Mouse (Mus musculus): ENCODE data around the gene Paqr4. TPM values are rescaled to one million over a fixed set of nuclear protein-coding genes. Genes with fewer than 3 reads are reported as not detected.

The Paqr4 gene
- polyA plus RNA-seq (2012) = 1.4 and 3.1 TPM in 2 replicates

DNA sequence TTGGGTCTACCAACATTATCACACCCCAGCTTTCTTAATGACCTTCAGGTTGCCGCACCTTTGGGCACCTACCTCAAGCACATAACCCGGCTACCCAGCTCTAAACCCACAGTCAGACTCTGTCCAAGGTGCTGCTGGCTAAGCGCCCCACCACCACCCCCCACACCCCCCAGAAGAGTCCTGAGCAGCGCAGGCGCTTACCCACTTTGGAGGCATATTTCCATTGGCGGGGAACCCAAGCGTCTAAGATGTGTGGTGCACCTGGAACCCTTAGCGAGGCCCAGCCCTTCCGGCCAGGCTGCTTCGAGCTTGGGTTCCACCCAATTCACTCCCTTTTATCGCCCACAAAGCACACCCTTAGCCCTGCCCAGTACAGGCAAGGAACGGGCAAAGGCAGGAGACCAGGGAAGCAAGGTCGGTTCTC is at the start of gene Paqr4:
Gene Paqr4, minus strand, starts transcription at position 270 of the 424 bp plus-strand sequence.
- TF ChIP-seq GATA1 (IDR thresholded peaks at IDR 0.05; ENCODE audit: low read length) = no peak

DNA sequence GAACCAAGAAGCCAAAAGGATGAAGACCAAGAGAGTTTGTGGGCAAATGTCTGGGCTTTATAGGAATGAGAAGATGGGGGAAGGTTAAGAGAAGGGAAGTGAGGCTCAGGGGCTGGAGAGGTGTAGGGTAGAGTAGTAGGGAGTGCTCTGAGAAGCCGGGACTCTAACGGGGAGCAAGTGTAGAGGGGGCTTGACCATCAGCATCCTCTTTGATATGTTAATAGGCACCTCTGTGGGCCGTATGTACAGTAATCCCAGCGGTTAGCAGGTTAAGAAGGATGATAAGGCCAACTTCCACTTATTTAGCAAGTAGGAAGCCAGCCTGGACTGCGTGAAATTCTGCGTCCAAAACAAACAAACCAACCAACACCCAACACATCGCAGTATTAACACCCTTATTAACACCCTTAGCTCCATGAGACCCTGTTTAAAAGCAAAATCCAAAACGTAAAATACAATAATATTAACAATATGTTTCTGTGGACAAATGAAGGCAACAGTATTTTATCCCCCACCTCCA is 49.1 kb upstream of the Paqr4 start:
- TF ChIP-seq GATA1 (IDR thresholded peaks at IDR 0.05; ENCODE audit: low read length) = no peak

DNA sequence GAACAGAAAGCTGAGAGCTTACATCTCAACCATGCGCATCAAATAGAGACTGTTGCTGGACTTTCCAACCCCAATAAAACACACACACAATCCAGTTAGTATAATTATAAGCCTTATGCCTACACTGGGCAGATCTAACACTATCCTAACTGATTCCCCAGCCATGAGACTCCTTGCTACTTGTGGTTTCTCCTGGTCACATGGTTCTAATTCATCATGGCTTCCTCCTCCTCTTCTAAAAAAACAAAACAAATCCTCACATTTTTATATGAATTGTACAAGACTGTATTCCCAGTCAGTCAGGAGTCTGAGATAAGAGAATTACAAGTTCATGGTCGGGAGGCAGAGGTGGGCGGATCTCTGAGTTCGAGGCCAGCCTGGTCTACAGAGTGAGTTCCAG is 48.3 kb upstream of the Paqr4 start:
- no peak for TF ChIP-seq GATA1 (IDR thresholded peaks at IDR 0.05; ENCODE audit: low read length)

DNA sequence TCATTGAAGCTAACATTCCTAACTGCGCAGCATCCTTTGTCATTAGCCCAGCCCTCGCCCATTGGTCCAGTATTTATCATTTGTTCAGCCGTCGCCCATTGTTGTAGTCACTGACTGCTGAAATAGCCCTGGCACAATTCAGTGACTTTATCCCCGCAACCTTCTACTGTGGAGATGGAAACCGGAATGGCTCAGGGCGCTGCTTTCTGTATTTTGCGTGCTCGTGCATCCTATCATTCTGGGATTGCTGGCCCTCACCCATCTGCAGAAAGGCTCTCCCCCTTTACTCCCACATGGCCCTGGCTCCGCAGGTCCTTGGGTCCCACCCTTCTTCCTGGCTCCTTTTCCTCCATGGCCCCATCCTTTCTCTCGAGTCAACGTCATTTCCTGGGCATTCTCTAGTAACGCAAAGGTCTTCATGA is 45.9 kb upstream of the Paqr4 start:
- no peak for TF ChIP-seq GATA1 (IDR thresholded peaks at IDR 0.05; ENCODE audit: low read length)

DNA sequence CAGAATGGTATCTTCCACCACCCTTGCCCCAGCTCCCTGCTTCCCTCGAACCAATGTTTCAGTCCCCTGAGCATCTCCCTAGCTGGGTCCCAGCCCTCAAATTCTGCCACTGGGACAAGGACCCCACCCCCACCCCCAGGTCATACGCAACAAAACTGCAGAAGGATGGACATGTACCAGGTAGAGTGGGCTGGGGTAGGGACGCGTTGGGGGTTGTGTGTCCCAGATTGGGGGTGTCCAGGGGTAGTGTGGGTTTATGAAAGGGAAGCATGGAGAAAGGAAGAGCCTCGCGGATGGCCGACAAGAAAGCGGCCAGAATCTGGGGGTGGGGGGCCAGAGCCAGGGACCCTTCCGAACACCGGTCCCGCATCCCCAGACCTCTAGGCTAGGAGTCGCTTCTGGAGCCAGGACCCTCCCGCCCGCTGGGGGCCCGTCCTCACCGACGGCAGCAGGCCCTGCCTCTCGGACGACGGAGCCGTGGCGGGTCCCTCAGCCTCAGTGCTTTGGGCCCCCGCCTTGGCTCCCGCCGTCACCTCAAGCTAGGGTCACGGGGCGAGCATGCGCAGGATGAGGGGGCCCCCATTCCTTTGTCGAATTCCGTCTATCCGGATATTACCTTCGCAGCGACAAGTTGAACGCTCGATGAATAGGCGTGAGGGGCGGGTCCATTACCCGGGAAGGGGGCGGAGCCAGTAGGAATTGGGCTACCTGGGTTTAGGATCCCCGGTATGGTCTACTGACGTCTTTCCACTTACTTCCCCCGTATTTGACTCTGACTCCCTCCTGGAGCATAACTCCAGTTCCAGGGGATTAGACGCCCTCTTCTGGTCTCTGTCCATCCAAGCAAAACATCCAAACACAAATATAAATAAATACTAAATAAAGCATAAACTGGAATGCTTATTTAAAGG is 45.1 kb upstream of the Paqr4 start, which contains the start of gene Flywch2:
Gene Flywch2, minus strand, starts transcription at position 521 of the 911 bp plus-strand sequence.
- no peak for TF ChIP-seq GATA1 (IDR thresholded peaks at IDR 0.05; ENCODE audit: low read length)

DNA sequence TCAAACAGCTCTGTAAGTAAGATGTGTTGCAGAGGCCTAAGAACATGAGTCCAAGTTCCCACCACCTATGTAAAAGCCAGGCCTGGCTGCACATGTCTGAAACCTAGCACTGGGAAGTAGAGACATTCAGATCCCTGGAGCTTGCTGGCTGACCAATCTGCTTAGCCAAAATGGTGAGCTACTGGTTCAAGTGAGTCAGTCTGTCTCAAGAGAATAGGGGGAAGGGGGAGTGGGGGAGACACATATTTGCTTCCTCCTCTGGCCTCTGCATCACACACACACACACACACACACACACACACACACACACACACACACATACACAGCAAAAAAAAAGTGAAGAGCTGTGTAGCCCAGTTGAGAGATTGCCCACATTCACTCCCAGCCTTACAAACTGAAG is 42.7 kb upstream of the Paqr4 start:
- TF ChIP-seq GATA1 (IDR thresholded peaks at IDR 0.05; ENCODE audit: low read length) = no peak

DNA sequence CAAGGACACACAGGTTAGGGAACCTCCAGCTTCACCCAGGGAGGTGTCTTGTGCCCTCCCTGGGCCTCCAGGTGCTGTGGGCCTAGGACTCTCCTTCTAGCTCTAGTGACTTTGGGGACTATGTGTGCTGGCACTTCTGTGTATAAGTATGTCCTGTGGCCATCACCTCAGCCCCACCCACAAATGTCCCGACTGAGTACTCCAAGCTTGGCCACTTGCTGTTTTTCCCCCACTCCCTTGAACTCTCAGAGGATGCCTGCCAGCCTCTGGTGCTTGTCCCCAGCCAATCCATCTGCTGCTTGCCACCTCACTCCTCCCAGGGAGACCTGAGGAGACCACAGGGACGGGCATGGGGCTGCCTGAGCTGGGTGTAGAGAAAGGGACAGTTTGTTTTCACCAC is 37.8 kb upstream of the Paqr4 start:
- TF ChIP-seq GATA1 (IDR thresholded peaks at IDR 0.05; ENCODE audit: low read length) = no peak

DNA sequence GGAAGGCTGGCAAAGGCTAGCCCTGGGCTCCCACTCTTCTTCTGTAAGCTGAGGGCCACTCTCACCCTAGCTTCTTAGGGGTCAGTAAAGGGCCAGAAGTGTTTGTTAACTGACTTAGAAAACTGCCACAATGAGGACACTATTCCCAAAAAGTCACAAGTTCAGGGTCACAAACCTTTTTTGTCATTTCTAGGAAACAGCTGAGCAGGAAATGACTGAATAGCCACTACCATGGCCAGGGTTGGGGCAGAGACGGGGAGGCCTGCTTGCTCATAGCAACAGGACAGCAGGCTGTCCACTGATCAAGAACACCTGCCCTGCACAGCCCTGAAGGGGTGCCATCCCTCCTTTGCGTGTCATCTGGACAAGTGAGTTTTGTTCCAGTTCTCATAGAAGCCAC is 36.5 kb upstream of the Paqr4 start:
- no peak for TF ChIP-seq GATA1 (IDR thresholded peaks at IDR 0.05; ENCODE audit: low read length)

DNA sequence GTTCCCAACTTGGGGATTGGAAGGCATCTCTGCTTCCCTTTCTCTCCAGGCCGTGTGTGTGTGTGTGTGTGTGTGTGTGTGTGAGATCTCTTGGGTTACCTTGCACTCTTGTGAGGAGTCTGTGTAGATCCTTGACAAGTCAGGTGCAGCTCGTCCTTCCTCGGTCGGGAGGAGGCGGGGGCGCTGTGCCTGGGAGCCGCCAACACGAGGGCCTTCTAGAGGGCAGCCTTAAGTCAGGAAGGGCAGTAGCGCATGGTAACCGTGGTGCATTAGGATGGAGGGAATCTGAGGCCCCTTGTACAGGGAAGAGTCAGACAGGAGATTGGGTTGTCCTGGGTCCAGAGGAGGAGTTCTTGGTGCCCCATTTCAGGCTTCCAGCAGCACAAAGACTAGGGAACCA is 35.5 kb upstream of the Paqr4 start:
- no peak for TF ChIP-seq GATA1 (IDR thresholded peaks at IDR 0.05; ENCODE audit: low read length)

DNA sequence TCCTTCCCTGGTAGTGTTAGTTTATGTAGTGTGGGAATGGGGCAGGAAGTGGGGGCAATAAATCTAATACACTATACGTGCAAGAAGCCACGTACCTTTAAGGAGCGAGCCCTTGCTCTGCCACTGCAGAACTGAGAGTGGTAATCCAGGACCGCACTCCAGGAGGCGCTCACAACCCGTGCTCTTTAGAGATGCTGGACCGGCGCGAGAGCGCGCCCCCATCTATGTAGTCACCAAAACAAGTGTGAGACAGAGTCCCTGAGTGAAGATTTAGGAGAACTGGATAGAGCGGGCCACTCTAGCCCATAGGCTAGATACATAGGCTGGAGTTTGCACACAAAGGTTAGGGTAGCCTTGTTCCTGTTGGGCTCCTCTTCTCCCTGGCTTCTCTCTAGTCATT is 33.4 kb upstream of the Paqr4 start:
- no peak for TF ChIP-seq GATA1 (IDR thresholded peaks at IDR 0.05; ENCODE audit: low read length)

DNA sequence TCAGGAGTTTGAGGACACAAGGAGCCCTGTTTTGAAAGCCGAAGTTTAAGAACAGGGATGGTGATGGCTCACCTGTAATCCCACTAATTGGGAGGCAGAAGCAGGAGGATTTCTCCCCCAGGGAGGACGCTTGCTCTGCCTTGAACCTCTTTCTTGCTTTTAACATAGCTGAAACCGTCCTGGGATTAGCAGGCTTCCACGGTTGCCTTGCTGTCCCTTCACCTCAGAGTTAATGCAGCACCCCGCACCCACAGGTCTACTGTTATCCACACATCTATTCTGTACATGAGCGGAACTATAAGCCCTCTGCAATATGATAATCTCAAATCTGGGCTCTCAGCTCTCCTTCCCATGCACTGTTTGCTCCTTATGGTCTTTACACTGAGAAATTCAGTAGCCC is 33.0 kb upstream of the Paqr4 start:
- no peak for TF ChIP-seq GATA1 (IDR thresholded peaks at IDR 0.05; ENCODE audit: low read length)

DNA sequence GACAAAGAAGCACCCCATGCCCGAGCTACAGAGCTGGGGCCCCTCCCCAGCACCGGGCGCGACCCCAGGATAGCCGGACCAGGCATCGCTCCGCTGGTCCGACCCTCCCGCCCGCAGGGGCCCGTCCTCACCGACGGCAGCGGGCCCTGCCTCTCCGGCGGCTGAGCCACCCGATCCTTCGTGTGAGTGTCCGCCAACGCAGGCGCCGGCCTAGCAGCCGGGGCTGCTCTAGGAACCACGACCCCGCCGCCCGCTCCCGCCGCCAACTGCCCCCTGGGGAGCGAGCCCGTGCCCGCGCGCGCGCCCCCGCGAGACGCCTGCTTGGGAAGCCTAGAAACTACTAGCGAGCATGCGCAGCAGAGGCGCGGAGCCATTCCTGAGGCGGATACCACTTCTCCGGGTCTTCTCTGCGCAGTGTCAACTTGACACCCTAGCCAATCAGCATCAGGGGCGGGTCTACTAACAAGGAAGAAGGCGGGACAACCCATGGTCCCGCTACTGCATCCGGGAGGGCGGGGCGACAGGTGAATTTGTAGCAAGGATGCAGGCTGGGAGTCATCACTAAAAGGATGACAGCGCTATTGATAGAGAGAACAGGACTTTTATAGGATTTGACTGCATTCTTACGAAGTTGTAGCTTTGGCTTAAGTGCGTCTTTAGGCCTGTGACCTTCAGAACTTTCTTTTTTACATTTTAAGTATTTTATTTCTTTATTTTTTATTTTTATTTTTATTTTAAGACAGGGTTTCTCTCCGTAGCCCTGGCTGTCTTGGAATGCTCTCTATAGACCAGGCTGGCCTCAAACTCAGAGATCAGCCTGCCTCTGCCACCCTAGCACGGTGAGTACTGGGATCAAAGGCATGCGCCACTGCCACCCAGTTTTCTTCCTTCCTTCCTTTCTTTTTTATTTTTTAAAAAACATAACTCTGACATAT is 30.9 kb upstream of the Paqr4 start, which contains the start of gene Flywch1:
Gene Flywch1, minus strand, starts transcription at position 319 of the 935 bp plus-strand sequence.
- TF ChIP-seq GATA1 (IDR thresholded peaks at IDR 0.05; ENCODE audit: low read length) = no peak

DNA sequence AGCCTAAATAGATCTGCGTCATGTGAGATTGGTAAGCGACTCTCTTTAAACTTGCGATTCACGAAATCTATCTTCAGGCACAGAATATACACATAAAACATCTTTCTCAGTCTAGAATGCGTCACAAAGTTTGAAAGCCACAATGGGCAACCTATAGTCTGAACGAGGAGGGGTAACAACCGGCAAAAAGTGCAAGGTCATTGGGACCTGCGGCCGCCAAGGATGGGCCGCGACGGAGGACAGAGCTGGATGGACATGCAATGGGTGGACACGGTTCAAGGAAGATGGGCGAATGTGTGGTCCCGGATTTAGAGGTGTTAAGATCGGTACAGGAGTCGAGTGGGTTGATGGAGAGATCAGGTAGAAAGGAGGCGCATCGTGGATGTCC is 30.2 kb upstream of the Paqr4 start:
- TF ChIP-seq GATA1 (IDR thresholded peaks at IDR 0.05; ENCODE audit: low read length) = no peak

DNA sequence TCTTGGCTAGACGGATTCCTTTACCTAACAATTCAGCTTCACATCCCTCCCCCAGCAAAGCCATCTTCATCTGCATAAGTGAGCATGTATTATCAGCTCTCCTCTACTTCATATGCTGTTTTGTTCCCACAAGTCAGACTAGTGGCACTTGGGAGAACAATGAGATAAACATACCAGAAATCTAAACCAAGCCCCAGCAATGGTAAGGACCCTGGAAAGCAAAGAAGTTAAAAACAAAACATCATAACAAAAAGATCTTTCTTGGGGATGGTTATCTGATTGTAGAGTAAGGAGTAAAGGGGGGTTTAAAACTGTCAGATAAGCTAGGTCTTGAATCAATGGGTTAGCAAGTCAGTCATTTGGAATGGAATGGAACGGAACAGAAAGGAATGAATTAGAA is 29.8 kb upstream of the Paqr4 start:
- no peak for TF ChIP-seq GATA1 (IDR thresholded peaks at IDR 0.05; ENCODE audit: low read length)

DNA sequence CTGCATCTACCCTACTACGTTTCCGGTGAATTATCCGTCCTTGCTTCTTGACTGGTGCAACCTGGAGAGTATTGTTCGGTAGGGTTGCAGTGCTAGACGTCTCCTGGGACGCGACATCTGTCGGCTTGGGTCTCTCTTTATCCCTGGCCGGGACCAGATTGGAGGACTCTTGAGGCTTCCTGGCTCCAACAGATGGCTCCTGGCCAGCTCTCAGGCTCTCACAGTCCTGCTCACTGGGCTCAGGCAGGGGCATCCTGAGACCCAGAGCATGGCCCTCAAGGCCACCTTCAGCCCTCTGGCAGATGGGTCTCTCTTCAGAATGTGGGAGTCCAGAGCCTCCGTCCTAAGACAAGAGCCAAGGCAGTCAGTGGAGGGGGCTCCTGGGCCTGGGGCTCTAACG is 22.3 kb upstream of the Paqr4 start:
- TF ChIP-seq GATA1 (IDR thresholded peaks at IDR 0.05; ENCODE audit: low read length) = no peak

DNA sequence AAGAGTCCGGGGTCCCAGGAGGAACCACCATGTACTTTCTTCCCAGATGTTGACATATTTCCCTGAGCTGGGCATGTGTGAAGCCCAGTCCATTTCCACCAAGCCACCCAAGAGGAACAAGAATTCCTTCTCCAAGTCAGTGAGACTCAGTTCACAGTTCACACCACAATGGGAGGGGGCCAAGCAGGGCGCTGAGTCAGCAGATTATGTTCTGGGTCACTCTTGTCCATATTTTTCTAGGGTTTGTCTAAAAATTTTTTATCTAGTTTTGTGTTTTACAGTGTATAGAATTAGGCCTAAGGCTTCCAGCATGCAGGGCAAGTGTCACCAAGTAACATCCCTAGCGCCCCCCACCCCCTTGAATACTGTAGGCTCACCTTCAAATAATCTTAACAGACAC is 20.5 kb upstream of the Paqr4 start:
- no peak for TF ChIP-seq GATA1 (IDR thresholded peaks at IDR 0.05; ENCODE audit: low read length)
